In genomic region chr3:87030855-87031254, GRCm38 (mm10) we compare ENCODE assay signal across 9 mouse cellular contexts. TPM values are rescaled to one million over a fixed set of nuclear protein-coding genes. Genes with fewer than 3 reads are reported as not detected.
DNase-seq lines count a peak whose midpoint lies in the region; ATAC-seq and TF ChIP-seq lines count a peak whose summit lies in the region.
"Had no signal": no experiment of that assay in that cellular context is flagged by ENCODE, and none has a peak within 500 bp of the region (broad histone marks: within the 10 kb centered on the region; RNA-seq: fewer than 3 reads in every experiment).

No protein-coding gene starts in this region.

- peak; percentile 96; the same call in 1 of the 2 replicates for TF ChIP-seq CTCF in embryonic fibroblast, embryonic 13.5 days (IDR thresholded peaks at IDR 0.05; ENCODE audit: borderline replicate concordance, insufficient read depth, low read length)

- H3K4me1 ChIP-seq in midbrain, embryonic 10.5 days, result no peaks in the 10 kb centered on the region
- no peaks in the 10 kb centered on the region for H3K4me1 ChIP-seq in midbrain, embryonic 16.5 days (ENCODE audit: control insufficient read depth, insufficient read depth, low read length)
- no peaks in the 10 kb centered on the region for H3K4me1 ChIP-seq in embryonic fibroblast, embryonic 13.5 days (ENCODE audit: control insufficient read depth, insufficient read depth, low read length)
- no peaks in the 10 kb centered on the region for H3K4me1 ChIP-seq in hindbrain, embryonic 11.5 days (replicated peaks; ENCODE audit: control insufficient read depth, insufficient read depth, low read length)

- H3K9ac ChIP-seq in midbrain, embryonic 16.5 days (ENCODE audit: low read depth, low read length), result no peak overlapping the region
- no peak overlapping the region for H3K9ac ChIP-seq in hindbrain, embryonic 11.5 days (ENCODE audit: low read depth, low read length)
- H3K9ac ChIP-seq: heart, embryonic 13.5 days had no signal

- no peaks in the 10 kb centered on the region for H3K27me3 ChIP-seq in midbrain, embryonic 10.5 days (ENCODE audit: low read depth, poor library complexity, severe bottlenecking)
- no peaks in the 10 kb centered on the region; the same call in 1 of the 2 replicates for H3K27me3 ChIP-seq in midbrain, embryonic 16.5 days (ENCODE audit: control insufficient read depth, insufficient read depth, low read depth, low read length)
- no peaks in the 10 kb centered on the region for H3K27me3 ChIP-seq in hindbrain, embryonic 11.5 days (ENCODE audit: control insufficient read depth, insufficient read depth, low read length)

- WGBS in midbrain, embryonic 10.5 days, result 22% methylated on average over 6 of the region's 6 CpGs
- 14% methylated on average over 6 of the region's 6 CpGs for WGBS in midbrain, embryonic 16.5 days
- WGBS in hindbrain, embryonic 11.5 days, result 21% methylated on average over 6 of the region's 6 CpGs

- intact Hi-C loops in left cerebral cortex, postnatal 10 days (cut with DNase I), result loop anchor here (5.0 kb wide), 2 partner anchors 471 to 531 kb away; no protein-coding TSS in a partner anchor

- no peak overlapping the region for H3K27ac ChIP-seq in midbrain, embryonic 10.5 days (replicated peaks)
- no peak overlapping the region for H3K27ac ChIP-seq in midbrain, embryonic 16.5 days (ENCODE audit: low read length)
- H3K27ac ChIP-seq in embryonic fibroblast, embryonic 13.5 days (ENCODE audit: insufficient read depth, low read length), result no peak overlapping the region
- H3K27ac ChIP-seq in hindbrain, embryonic 11.5 days (ENCODE audit: low read depth, low read length), result no peak overlapping the region
- H3K27ac ChIP-seq: heart, embryonic 13.5 days had no signal

- H3K36me3 ChIP-seq in midbrain, embryonic 10.5 days, result no peaks in the 10 kb centered on the region
- no peaks in the 10 kb centered on the region for H3K36me3 ChIP-seq in midbrain, embryonic 16.5 days (ENCODE audit: control insufficient read depth, insufficient read depth, low read length)
- H3K36me3 ChIP-seq in hindbrain, embryonic 11.5 days (ENCODE audit: control insufficient read depth, insufficient read depth, low read length), result no peaks in the 10 kb centered on the region
- H3K36me3 ChIP-seq: heart, embryonic 13.5 days had no signal

- H3K9me3 ChIP-seq in midbrain, embryonic 10.5 days (replicated peaks), result no peaks in the 10 kb centered on the region
- no peaks in the 10 kb centered on the region for H3K9me3 ChIP-seq in midbrain, embryonic 16.5 days (replicated peaks; ENCODE audit: control insufficient read depth, low read length, poor library complexity, severe bottlenecking)
- H3K9me3 ChIP-seq in hindbrain, embryonic 11.5 days (ENCODE audit: control insufficient read depth, low read length), result no peaks in the 10 kb centered on the region
- H3K9me3 ChIP-seq: heart, embryonic 13.5 days had no signal

- TF ChIP-seq POLR2A in embryonic fibroblast, embryonic 13.5 days (IDR thresholded peaks at IDR 0.05; ENCODE audit: low read depth, low read length), result no peak

- peak; percentile 66 for DNase-seq in midbrain, embryonic 10.5 days (ENCODE audit: low spot score)
- peak; percentile 78 for DNase-seq in brain, adult 2 months (ENCODE audit: low read depth, low spot score)
- peak; percentile 85 for DNase-seq in hindbrain, embryonic 11.5 days (ENCODE audit: low spot score)
- peak; percentile 61 to 68 for DNase-seq in left cerebral cortex, postnatal 10 days (ENCODE audit: extremely low spot score in 1 of 2, low spot score in 2 of 2)
- DNase-seq in neural tube, embryonic 10.5 days (ENCODE audit: extremely low spot score, low spot score), result peak; percentile 70
- DNase-seq in testis, postnatal 10 days (ENCODE audit: low spot score), result peak; percentile 73

- H3K4me3 ChIP-seq in midbrain, embryonic 10.5 days, result no peak overlapping the region
- H3K4me3 ChIP-seq in midbrain, embryonic 16.5 days (ENCODE audit: low read depth, low read length), result no peak overlapping the region
- no peak overlapping the region for H3K4me3 ChIP-seq in embryonic fibroblast, embryonic 13.5 days (ENCODE audit: insufficient read depth, low read length)
- H3K4me3 ChIP-seq in hindbrain, embryonic 11.5 days (ENCODE audit: low read depth, low read length), result no peak overlapping the region
- H3K4me3 ChIP-seq: heart, embryonic 13.5 days had no signal

- no peak for ATAC-seq in midbrain, embryonic 16.5 days
- ATAC-seq in hindbrain, embryonic 11.5 days (ENCODE audit: low FRiP score), result no peak

- H3K4me2 ChIP-seq in midbrain, embryonic 16.5 days (ENCODE audit: low read length), result no peak overlapping the region
- H3K4me2 ChIP-seq in hindbrain, embryonic 11.5 days (replicated peaks; ENCODE audit: low read depth, low read length), result no peak overlapping the region
- H3K4me2 ChIP-seq: heart, embryonic 13.5 days had no signal

RNA-seq across cellular contexts. Expression of gene Cd1d1, which starts 31.6 kb away (rescaled TPM):
- 20.1 and 29.0 TPM in 2 replicates for polyA plus RNA-seq in midbrain, embryonic 10.5 days (2016; fragmentation: Nextera tagmentation; extraction: Ambion mirVana)
- polyA plus RNA-seq in midbrain, embryonic 16.5 days (2015; fragmentation: Nextera tagmentation; extraction: Ambion mirVana), result 40.1 and 49.9 TPM in 2 replicates
- 7.7 and 9.6 TPM in 2 replicates for polyA plus RNA-seq in embryonic fibroblast, embryonic 13.5 days (2011; ENCODE audit: insufficient read length, low read depth, missing spikeins)
- polyA plus RNA-seq in hindbrain, embryonic 11.5 days (2014; fragmentation: Nextera tagmentation; extraction: Ambion mirVana), result 36.0 and 37.2 TPM in 2 replicates
- total RNA-seq in left cerebral cortex, postnatal 10 days (2021), result 1 to 10 TPM; 2.1 to 3.0 TPM
